Mouse (Mus musculus): ENCODE data around the gene Fsip1.

Gene Fsip1

GRCm38 (mm10) chr2:118091226-118091625 lies 165.5 kb downstream of the Fsip1 start:
- peak; percentile 75 for DNase-seq (ENCODE audit: low read depth)

- DNase-seq (ENCODE audit: low read depth), result no peak
These were observed 169.6 kb downstream of the Fsip1 start for GRCm38 (mm10) chr2:118087044-118087726.

GRCm38 (mm10) chr2:118085647-118086046 lies 171.1 kb downstream of the Fsip1 start:
- no peak for DNase-seq (ENCODE audit: low read depth)

- DNase-seq (ENCODE audit: low read depth), result peak; percentile 40
These were observed 172.1 kb downstream of the Fsip1 start for GRCm38 (mm10) chr2:118084693-118085092.

GRCm38 (mm10) chr2:118083652-118084051 lies 173.1 kb downstream of the Fsip1 start:
- DNase-seq (ENCODE audit: low read depth), result no peak

GRCm38 (mm10) chr2:118081581-118081980 lies 175.2 kb downstream of the Fsip1 start:
- DNase-seq (ENCODE audit: low read depth), result no peak

Data from NIH3T3 (cell line).